Mouse (Mus musculus) embryonic facial prominence, embryonic 14.5 days (tissue): ENCODE data around the gene Lin37. TPM values are rescaled to one million over a fixed set of nuclear protein-coding genes. Genes with fewer than 3 reads are reported as not detected.

Source experiments
- ATAC-seq: fragments of 200-750 bp; cut with Nextera tagmentation; 2 replicates; pipeline ENCODE4 v1.8.0; 2017; ENCODE audit warnings: low read depth, moderate number of reproducible peaks, moderate TSS enrichment
- DNase-seq: peaks from one replicate; pipeline ENCODE4 v3.0.0-alpha.2; 2015; ENCODE audit warnings: low spot score
- H3K27ac ChIP-seq: fragments of 300-500 bp; sonication (generic); replicated peaks from 2 replicates; pipeline ENCODE4 v1.5.1; 2014; ENCODE audit warnings: low read depth, mild to moderate bottlenecking, low read length, moderate library complexity
- H3K27me3 ChIP-seq: fragments of 300-500 bp; sonication (generic); replicated peaks from 2 replicates; pipeline ENCODE4 v1.6.1; 2014; ENCODE audit warnings: low read length; ENCODE audit not compliant: control insufficient read depth, insufficient read depth
- H3K36me3 ChIP-seq: fragments of 300-500 bp; sonication (generic); 2 replicates; pipeline ENCODE4 v1.6.1; 2014; ENCODE audit warnings: low read length, mixed read lengths; ENCODE audit not compliant: control insufficient read depth, insufficient read depth
- H3K4me1 ChIP-seq: fragments of 300-500 bp; sonication (generic); 2 replicates; pipeline ENCODE4 v1.6.1; 2014; ENCODE audit warnings: antibody characterized with exemption, low read length; ENCODE audit not compliant: control insufficient read depth, insufficient read depth
- H3K4me2 ChIP-seq: fragments of 300-500 bp; sonication (generic); 2 replicates; pipeline ENCODE4 v1.6.1; 2014; ENCODE audit warnings: low read depth, mild to moderate bottlenecking, low read length, moderate library complexity, mixed read lengths
- H3K4me3 ChIP-seq: fragments of 300-500 bp; sonication (generic); 2 replicates; pipeline ENCODE4 v1.5.1; 2014; ENCODE audit warnings: low read depth, mild to moderate bottlenecking, low read length
- H3K9ac ChIP-seq: fragments of 300-500 bp; sonication (generic); 2 replicates; pipeline ENCODE4 v1.6.1; 2014; ENCODE audit warnings: low read depth, mild to moderate bottlenecking, low read length, moderate library complexity, mixed read lengths
- H3K9me3 ChIP-seq: fragments of 300-500 bp; sonication (generic); 2 replicates; pipeline ENCODE4 v1.6.1; 2016; ENCODE audit warnings: low read length; ENCODE audit not compliant: control insufficient read depth
- WGBS: fragments of 180-500 bp; shearing (Covaris S2); extraction: QIAGEN DNeasy Blood & Tissue Kit; methylation state at CpG from one replicate; pipeline ENCODE4 v1.1.7; 2014; 5-methylcytosine and 5-hydroxymethylcytosine counted together
- microRNA-seq: library from miRNA; unstranded; fragments of <30 nt; microRNA quantifications from one replicate; pipeline ENCODE4, GENCODE M21; 2016; ENCODE audit warnings: borderline number of aligned reads
- polyA plus RNA-seq: library from polyadenylated mRNA; unstranded; fragments of >200 nt; fragmentation: Nextera tagmentation; extraction: Ambion mirVana; gene quantifications from 2 replicates; pipeline ENCODE4 v1.2.1, GENCODE M21; 2014

Lin37 gene
- polyA plus RNA-seq, 1 experiment from 2014 or later = 45.7 TPM

DNA sequence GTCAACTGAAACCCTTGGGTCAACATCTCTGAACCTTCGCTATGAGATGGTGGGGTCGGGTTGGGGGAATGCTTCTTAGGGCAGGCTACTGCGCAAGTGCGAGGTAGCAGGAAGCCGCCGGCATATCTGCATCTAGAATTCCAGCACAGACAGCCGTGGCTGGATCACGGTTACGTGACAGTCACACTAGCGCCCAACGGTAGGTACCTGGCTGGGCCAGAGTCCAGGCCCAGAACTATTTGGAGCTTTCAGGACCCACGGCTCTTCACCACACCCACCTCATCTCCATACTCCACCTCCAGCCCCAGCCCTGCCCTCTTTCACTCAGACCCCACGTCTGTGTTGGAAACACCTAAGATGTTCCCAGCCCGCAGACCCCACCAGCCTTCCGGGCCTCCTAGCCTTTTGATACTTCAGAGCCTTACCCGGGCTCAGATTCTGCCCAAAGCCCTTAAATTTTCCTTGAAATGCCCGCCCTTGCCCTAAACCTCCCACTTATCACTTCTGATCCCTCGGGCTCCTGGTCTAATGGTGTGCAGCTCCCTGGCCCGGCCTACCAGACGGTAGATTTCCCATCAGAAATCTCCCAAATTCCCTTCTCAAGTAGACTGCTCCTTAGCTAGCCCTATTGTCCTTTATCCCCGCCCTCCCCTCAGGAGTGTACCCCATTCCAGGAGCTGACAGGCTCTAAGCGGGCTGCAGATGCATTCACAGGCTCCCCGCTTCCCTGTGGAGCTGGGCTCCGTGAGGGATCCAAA, 44.5 kb downstream of the Lin37 start:
- no peaks in the 10 kb centered on the region for H3K9me3 ChIP-seq
- no peak overlapping the region for H3K27ac ChIP-seq
- no peak for DNase-seq
- no peak overlapping the region for H3K4me3 ChIP-seq
- H3K4me1 ChIP-seq = no peaks in the 10 kb centered on the region
- H3K36me3 ChIP-seq = no peaks in the 10 kb centered on the region
- ATAC-seq = no peak
- no peaks in the 10 kb centered on the region for H3K27me3 ChIP-seq
- H3K4me2 ChIP-seq = no peak overlapping the region
- 48% methylated on average over 23 of the region's 24 CpGs for WGBS
- no peak overlapping the region for H3K9ac ChIP-seq

DNA sequence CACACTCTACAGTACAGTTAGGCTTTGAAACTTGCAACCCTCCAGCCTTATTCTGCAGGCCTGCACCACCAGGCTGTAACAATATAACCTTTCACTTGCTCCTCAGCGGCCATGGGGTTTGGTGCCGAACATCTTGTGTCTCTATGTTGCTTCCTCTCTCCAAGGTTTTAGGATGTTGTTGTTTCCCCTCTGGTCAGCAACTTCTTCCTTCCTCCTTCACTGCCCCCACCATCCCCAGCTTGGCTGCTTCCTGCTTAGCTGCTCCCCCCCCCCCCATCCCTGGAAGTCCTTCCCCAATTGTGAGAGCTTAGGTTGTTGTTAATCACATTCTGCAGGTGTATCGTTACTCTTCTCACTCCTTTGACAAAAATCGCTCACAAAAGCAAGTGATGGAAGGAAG, 51.6 kb downstream of the Lin37 start:
- Histone ChIP-seq H3K27ac (no peak overlapping the region), H3K36me3 (no peaks in the 10 kb centered on the region), H3K27me3 (no peaks in the 10 kb centered on the region), H3K4me3 (no peak overlapping the region), H3K4me1 (no peaks in the 10 kb centered on the region), H3K9me3 (no peaks in the 10 kb centered on the region), H3K9ac (no peak overlapping the region), H3K4me2 (no peak overlapping the region)
- WGBS = 65% methylated on average over 4 of the region's 4 CpGs
- no peak for DNase-seq
- no peak for ATAC-seq

Small RNA genes within 50 kb of the gene (microRNA-seq; reads per million reads assigned to microRNA genes)
- gene Gm38670 (1.2 reads per million), gene Mir3569 (not detected)

Other genes starting within 250 kb of the Lin37 start
- 25.4 and 35.4 TPM in 2 replicates for gene Syne4, start 245.0 kb downstream of the Lin37 start, polyA plus RNA-seq
- not detected in 2 replicates for gene E130208F15Rik, start 238.1 kb downstream of the Lin37 start, polyA plus RNA-seq
- 18.8 and 19.5 TPM in 2 replicates for gene Sdhaf1, start 235.9 kb downstream of the Lin37 start, polyA plus RNA-seq
- gene Lrfn3, start 197.1 kb downstream of the Lin37 start, polyA plus RNA-seq = 4.2 and 4.7 TPM in 2 replicates
- 82.9 and 97.0 TPM in 2 replicates for gene Tyrobp, start 146.1 kb downstream of the Lin37 start, polyA plus RNA-seq
- 2.2 and 2.4 TPM in 2 replicates for gene Hcst, start 140.0 kb downstream of the Lin37 start, polyA plus RNA-seq
- gene Nfkbid, start 138.1 kb downstream of the Lin37 start, polyA plus RNA-seq = 1.0 and 2.0 TPM in 2 replicates
- 51.0 and 53.6 TPM in 2 replicates for gene Aplp1, start 114.3 kb downstream of the Lin37 start, polyA plus RNA-seq
- 0.45 and 0.82 TPM in 2 replicates for gene Kirrel2, start 102.1 kb downstream of the Lin37 start, polyA plus RNA-seq
- 0.22 and 0.35 TPM in 2 replicates for gene Nphs1, start 101.5 kb downstream of the Lin37 start, polyA plus RNA-seq
- gene Prodh2, start 66.2 kb downstream of the Lin37 start, polyA plus RNA-seq = not detected in 2 replicates
- gene Arhgap33, start 24.8 kb downstream of the Lin37 start, polyA plus RNA-seq = 9.7 and 10.9 TPM in 2 replicates
- 16.8 and 20.4 TPM in 2 replicates for gene Hspb6, start 7.7 kb downstream of the Lin37 start, polyA plus RNA-seq
- 8.1 and 9.9 TPM in 2 replicates for gene Proser3, start 7.5 kb downstream of the Lin37 start, polyA plus RNA-seq
- 85.4 and 88.0 TPM in 2 replicates for gene U2af1l4, start 3.5 kb upstream of the Lin37 start, polyA plus RNA-seq
- 4.7 and 5.1 TPM in 2 replicates for gene Gm49396, start 3.5 kb upstream of the Lin37 start, polyA plus RNA-seq
- 108 and 113 TPM in 2 replicates for gene Psenen, start 3.8 kb upstream of the Lin37 start, polyA plus RNA-seq
- gene Igflr1, start 5.6 kb upstream of the Lin37 start, polyA plus RNA-seq = 2.1 and 2.9 TPM in 2 replicates
- 11.7 and 13.3 TPM in 2 replicates for gene Kmt2b, start 28.9 kb upstream of the Lin37 start, polyA plus RNA-seq
- gene Zbtb32, start 39.1 kb upstream of the Lin37 start, polyA plus RNA-seq = 0.26 and 0.45 TPM in 2 replicates
- gene Upk1a, start 53.0 kb upstream of the Lin37 start, polyA plus RNA-seq = 0.39 and 0.47 TPM in 2 replicates
- gene Cox6b1, start 66.3 kb upstream of the Lin37 start, polyA plus RNA-seq = 860 and 1,015 TPM in 2 replicates
- not detected in 2 replicates for gene Etv2, start 76.0 kb upstream of the Lin37 start, polyA plus RNA-seq
- 93.1 and 106 TPM in 2 replicates for gene Rbm42, start 90.5 kb upstream of the Lin37 start, polyA plus RNA-seq
- 30.7 and 35.0 TPM in 2 replicates for gene Haus5, start 105.2 kb upstream of the Lin37 start, polyA plus RNA-seq
- not detected in 2 replicates for gene Pmis2, start 111.8 kb upstream of the Lin37 start, polyA plus RNA-seq
- 0.37 and 0.46 TPM in 2 replicates for gene 2200002J24Rik, start 139.1 kb upstream of the Lin37 start, polyA plus RNA-seq
- gene Atp4a, start 152.4 kb upstream of the Lin37 start, polyA plus RNA-seq = 0.32 and 0.54 TPM in 2 replicates
- gene Tmem147, start 169.7 kb upstream of the Lin37 start, polyA plus RNA-seq = 212 and 214 TPM in 2 replicates
- 0.33 and 0.38 TPM in 2 replicates for gene Gapdhs, start 183.8 kb upstream of the Lin37 start, polyA plus RNA-seq
- gene Sbsn, start 191.6 kb upstream of the Lin37 start, polyA plus RNA-seq = 12.4 and 33.7 TPM in 2 replicates
- 123 and 159 TPM in 2 replicates for gene Dmkn, start 203.9 kb upstream of the Lin37 start, polyA plus RNA-seq
- 428 and 557 TPM in 2 replicates for gene Krtdap, start 228.1 kb upstream of the Lin37 start, polyA plus RNA-seq